Mouse (Mus musculus): ENCODE measurements around the gene Saa4.

DNA sequence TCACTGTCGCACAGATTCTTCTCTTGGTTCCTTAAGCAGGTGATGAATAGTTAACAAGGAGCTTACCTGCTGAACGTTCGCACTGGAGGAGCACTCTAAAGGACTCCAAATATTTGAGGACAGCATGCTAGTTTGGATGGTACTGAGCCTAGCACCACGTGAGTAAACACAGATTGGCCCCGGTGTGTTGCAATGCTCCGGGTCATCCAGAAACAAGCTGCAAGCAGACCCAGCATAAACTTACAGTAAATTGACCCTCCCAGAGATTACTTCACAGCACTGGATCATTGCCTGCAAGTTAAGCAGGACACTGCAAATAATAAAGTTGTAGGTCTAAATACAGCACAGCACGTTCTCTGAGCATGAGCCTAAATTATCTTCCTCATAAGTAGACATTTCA lies 12.9 kb downstream of the Saa4 start:
- TF ChIP-seq ZC3H11A (IDR thresholded peaks at IDR 0.05; ENCODE audit: borderline replicate concordance, low read depth, low read length) (no peak), ZNF384 (IDR thresholded peaks at IDR 0.05; ENCODE audit: low read depth, low read length) (no peak)
